Mouse (Mus musculus): ENCODE data around the gene Fh1.

- TF ChIP-seq CTCF (IDR thresholded peaks at IDR 0.05; ENCODE audit: borderline replicate concordance, extremely low read depth, insufficient read depth, insufficient read length) (no peak), POLR2A (IDR thresholded peaks at IDR 0.05; ENCODE audit: borderline replicate concordance, extremely low read depth, insufficient read depth, insufficient read length, poor library complexity, severe bottlenecking) (no peak)
Measured at GRCm38 (mm10) chr1:175614992-175615391, 10.4 kb downstream of the Fh1 start.

All from brain, embryonic 14.5 days (tissue).